Mouse (Mus musculus) spleen, postnatal 4 days (tissue): ENCODE measurements at regions not wholly inside any gene's neighbourhood (a gene's known extent, or its start where the extent isn't known, plus 50 kb on each side); places are given as distances from the start of the nearest gene placed in this dataset.

Experiments
- DNase-seq, 2 experiments: peaks; one replicate each; pipeline ENCODE4 v3.0.0; 2022; ENCODE audit warnings: low spot score in 2 of 2

- DNase-seq = no peak
These were observed 77.8 kb upstream of the Sestd1 start for GRCm38 (mm10) chr2:77358176-77358575.

GRCm38 (mm10) chr2:77356798-77357197 lies 76.4 kb upstream of the Sestd1 start:
- DNase-seq = no peak

- DNase-seq = no peak
These were observed 71.7 kb upstream of the Sestd1 start for GRCm38 (mm10) chr2:77351987-77352628.

GRCm38 (mm10) chr2:77347027-77347426 lies 66.6 kb upstream of the Sestd1 start:
- DNase-seq = no peak

GRCm38 (mm10) chr2:77343736-77344440 lies 63.5 kb upstream of the Sestd1 start:
- no peak for DNase-seq

GRCm38 (mm10) chr2:77342416-77342815 lies 62.0 kb upstream of the Sestd1 start:
- no peak for DNase-seq

- peak; percentile 78 to 89 for DNase-seq
These were observed 61.4 kb upstream of the Sestd1 start for GRCm38 (mm10) chr2:77341575-77342332.

GRCm38 (mm10) chr2:77340076-77340475 lies 59.7 kb upstream of the Sestd1 start:
- no peak for DNase-seq

- DNase-seq = no peak
These were observed 57.5 kb upstream of the Sestd1 start for GRCm38 (mm10) chr2:77337786-77338406.

GRCm38 (mm10) chr2:77337318-77337717 lies 56.9 kb upstream of the Sestd1 start:
- no peak for DNase-seq

- DNase-seq = no peak
These were observed 56.4 kb upstream of the Sestd1 start for GRCm38 (mm10) chr2:77336810-77337209.

- no peak for DNase-seq
These were observed 54.3 kb upstream of the Sestd1 start for GRCm38 (mm10) chr2:77334706-77335105.

GRCm38 (mm10) chr2:77333394-77334079 lies 53.1 kb upstream of the Sestd1 start:
- no peak for DNase-seq
